Mouse (Mus musculus): Measurements from ENCODE around the gene Pigs. TPM values are rescaled to one million over a fixed set of nuclear protein-coding genes. Genes with fewer than 3 reads are reported as not detected.

Gene Pigs
- total and polyA plus RNA-seq, 3 experiments = 26.3 to 65.4 (median 53.1) TPM

GRCm38 (mm10) chr11:78337040-78337439 lies 8.8 kb downstream of the Pigs start:
- Histone ChIP-seq H3K9ac (ENCODE audit: insufficient read depth, low read depth) (no peak overlapping the region), H3K27ac (ENCODE audit: insufficient read depth, low read depth) (no peak overlapping the region), H3K36me3 (replicated peaks in 1 of 2; ENCODE audit: control insufficient read depth in 1 of 2, insufficient read depth in 1 of 2, low read length in 1 of 2) (peaks cover 64 to 90% of the 10 kb centered on the region in 2 experiments), H3K9me3 (replicated peaks; ENCODE audit: low read length) (peaks cover 4% of the 10 kb centered on the region), H3K79me2 (replicated peaks; ENCODE audit: control insufficient read depth, extremely low read depth, insufficient read depth, poor library complexity, severe bottlenecking) (no peaks in the 10 kb centered on the region), H3K27me3 (replicated peaks) (no peaks in the 10 kb centered on the region), H3K4me3 (replicated peaks in 1 of 3; ENCODE audit: low read depth in 2 of 3, low read length in 2 of 3, poor library complexity in 1 of 3) (no peak overlapping the region), H3K4me2 (ENCODE audit: insufficient read depth, low read depth, poor library complexity, severe bottlenecking) (no peak overlapping the region), H3K4me1 (ENCODE audit: control insufficient read depth in 1 of 2, insufficient read depth in 2 of 2) (no peaks in the 10 kb centered on the region)
- no peak for DNase-seq (ENCODE audit: extremely low read depth)
- dilution Hi-C loops (cut with MboI; ENCODE audit: extremely low pct_ligation_motif_present, extremely low pct_unique_long_range_greater_than_20kb, low sequenced_read_pairs) = no loop called here
- TF ChIP-seq MAFK (IDR thresholded peaks at IDR 0.05; ENCODE audit: insufficient replicate concordance, low read length) = no peak
- no peak for TF ChIP-seq MYC (IDR thresholded peaks at IDR 0.05; ENCODE audit: low read depth, low read length)
- no peak for TF ChIP-seq ELF1 (IDR thresholded peaks at IDR 0.05; ENCODE audit: low read depth, low read length)
- no peak for TF ChIP-seq ZKSCAN1 (IDR thresholded peaks at IDR 0.05; ENCODE audit: borderline replicate concordance, low read depth, low read length)
- TF ChIP-seq E2F4 (IDR thresholded peaks at IDR 0.05; ENCODE audit: insufficient replicate concordance, low read depth, low read length) = no peak
- no peak for TF ChIP-seq CHD1 (IDR thresholded peaks at IDR 0.05; ENCODE audit: low read depth, low read length)
- TF ChIP-seq UBTF (IDR thresholded peaks at IDR 0.05; ENCODE audit: low read depth, low read length) = no peak
- TF ChIP-seq ETS1 (conservative IDR thresholded peaks at IDR 0.05; ENCODE audit: low read depth, low read length) = no peak
- TF ChIP-seq MXI1 (IDR thresholded peaks at IDR 0.05; ENCODE audit: low read depth, low read length) = no peak
- no peak for TF ChIP-seq EP300 (IDR thresholded peaks at IDR 0.05; ENCODE audit: low read length)
- no peak for TF ChIP-seq MEF2A (IDR thresholded peaks at IDR 0.05; ENCODE audit: borderline replicate concordance, low read depth, low read length)
- TF ChIP-seq TBP (conservative IDR thresholded peaks at IDR 0.05; ENCODE audit: low read depth, low read length) = no peak
- no peak for TF ChIP-seq NELFE (IDR thresholded peaks at IDR 0.05; ENCODE audit: low read depth, low read length)
- TF ChIP-seq GABPA (IDR thresholded peaks at IDR 0.05; ENCODE audit: insufficient replicate concordance, low read depth, low read length) = no peak
- TF ChIP-seq IRF4 (IDR thresholded peaks at IDR 0.05; ENCODE audit: low read depth, low read length) = no peak
- TF ChIP-seq SIN3A (IDR thresholded peaks at IDR 0.05; ENCODE audit: low read length) = no peak
- TF ChIP-seq MAZ (IDR thresholded peaks at IDR 0.05; ENCODE audit: low read depth, low read length) = no peak
- TF ChIP-seq CHD2 (IDR thresholded peaks at IDR 0.05; ENCODE audit: low read length) = no peak
- no peak for TF ChIP-seq KAT2A (IDR thresholded peaks at IDR 0.05; ENCODE audit: insufficient replicate concordance, low read length)
- TF ChIP-seq PAX5 (IDR thresholded peaks at IDR 0.05; ENCODE audit: low read length) = no peak
- in situ Hi-C loops (cut with MboI; ENCODE audit: low pct_ligation_motif_present, low pct_unique_long_range_greater_than_20kb, low sequenced_read_pairs) = no loop called here

DNA sequence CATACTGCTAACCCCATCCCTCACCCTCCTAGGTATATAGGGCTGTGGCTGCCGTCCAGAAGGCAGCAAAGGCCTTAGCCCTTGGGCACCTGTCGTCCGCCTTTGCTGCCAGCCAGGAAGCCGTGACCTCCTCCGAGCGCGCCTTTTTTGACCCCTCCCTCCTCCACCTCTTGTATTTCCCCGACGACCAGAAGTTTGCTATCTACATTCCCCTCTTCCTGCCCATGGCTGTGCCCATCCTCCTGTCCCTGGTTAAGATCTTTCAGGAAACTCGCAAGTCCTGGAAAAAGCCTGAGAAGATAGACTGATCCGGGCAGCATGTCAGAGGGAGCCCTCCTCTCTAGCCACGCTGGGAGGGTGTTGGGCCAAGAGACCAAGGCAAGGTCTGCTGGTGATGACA lies 13.5 kb downstream of the Pigs start:
- Histone ChIP-seq H3K4me2 (ENCODE audit: insufficient read depth, low read depth, poor library complexity, severe bottlenecking) (no peak overlapping the region), H3K36me3 (replicated peaks in 1 of 2; ENCODE audit: control insufficient read depth in 1 of 2, insufficient read depth in 1 of 2, low read length in 1 of 2) (peaks cover 37 to 54% of the 10 kb centered on the region in 2 experiments), H3K4me3 (replicated peaks in 1 of 3; ENCODE audit: low read depth in 2 of 3, low read length in 2 of 3, poor library complexity in 1 of 3) (no peak overlapping the region), H3K79me2 (replicated peaks; ENCODE audit: control insufficient read depth, extremely low read depth, insufficient read depth, poor library complexity, severe bottlenecking) (peaks cover 8% of the 10 kb centered on the region), H3K4me1 (ENCODE audit: control insufficient read depth in 1 of 2, insufficient read depth in 2 of 2) (peaks cover 13 to 27% of the 10 kb centered on the region in 2 experiments), H3K27ac (ENCODE audit: insufficient read depth, low read depth) (no peak overlapping the region), H3K9me3 (replicated peaks; ENCODE audit: low read length) (no peaks in the 10 kb centered on the region), H3K27me3 (replicated peaks) (no peaks in the 10 kb centered on the region), H3K9ac (ENCODE audit: insufficient read depth, low read depth) (no peak overlapping the region)
- in situ Hi-C loops (cut with MboI; ENCODE audit: low pct_ligation_motif_present, low pct_unique_long_range_greater_than_20kb, low sequenced_read_pairs) (no loop called here), dilution Hi-C loops (cut with MboI; ENCODE audit: extremely low pct_ligation_motif_present, extremely low pct_unique_long_range_greater_than_20kb, low sequenced_read_pairs) (no loop called here)
- TF ChIP-seq NELFE (IDR thresholded peaks at IDR 0.05; ENCODE audit: low read depth, low read length) (no peak), E2F4 (IDR thresholded peaks at IDR 0.05; ENCODE audit: insufficient replicate concordance, low read depth, low read length) (no peak), RAD21 (IDR thresholded peaks at IDR 0.05; ENCODE audit: low read depth, low read length) (no peak), ZMIZ1 (IDR thresholded peaks at IDR 0.05; ENCODE audit: low read depth, low read length) (no peak), ETS1 (conservative IDR thresholded peaks at IDR 0.05; ENCODE audit: low read depth, low read length) (no peak), EP300 (IDR thresholded peaks at IDR 0.05; ENCODE audit: low read length) (no peak), IRF4 (IDR thresholded peaks at IDR 0.05; ENCODE audit: low read depth, low read length) (no peak), POLR2AphosphoS2 (IDR thresholded peaks at IDR 0.05; ENCODE audit: low read depth, low read length) (no peak), PAX5 (IDR thresholded peaks at IDR 0.05; ENCODE audit: low read length) (no peak), JUN (IDR thresholded peaks at IDR 0.05; ENCODE audit: insufficient read depth, low read depth, low read length) (no peak), MAX (IDR thresholded peaks at IDR 0.05; ENCODE audit: low read length) (no peak), MYC (IDR thresholded peaks at IDR 0.05; ENCODE audit: low read depth, low read length) (no peak), NRF1 (IDR thresholded peaks at IDR 0.05; ENCODE audit: low read depth, low read length) (no peak)
- no peak for DNase-seq (ENCODE audit: extremely low read depth)

Data from CH12.LX (cell line).